Mouse (Mus musculus) brain, adult 2 months (tissue): Measurements from ENCODE around the gene Prkn.

Experiments used
- DNase-seq: peaks from one replicate; pipeline ENCODE4 v3.0.0; 2011; ENCODE audit warnings: low read depth, low spot score

Gene Prkn

GRCm38 (mm10) chr17:11735158-11735877, 895.1 kb downstream of the Prkn start:
- no peak for DNase-seq

GRCm38 (mm10) chr17:11736531-11736930, 896.3 kb downstream of the Prkn start:
- no peak for DNase-seq

GRCm38 (mm10) chr17:11737905-11738304, 897.7 kb downstream of the Prkn start:
- peak; percentile 56 for DNase-seq

- DNase-seq, result no peak
These were observed 900.5 kb downstream of the Prkn start for GRCm38 (mm10) chr17:11740716-11741115.

- DNase-seq, result no peak
These were observed 901.0 kb downstream of the Prkn start for GRCm38 (mm10) chr17:11741161-11741560.

- DNase-seq, result no peak
These were observed 911.1 kb downstream of the Prkn start for GRCm38 (mm10) chr17:11751251-11751650.

GRCm38 (mm10) chr17:11752686-11753085, 912.5 kb downstream of the Prkn start:
- no peak for DNase-seq

- DNase-seq, result peak; percentile 38
These were observed 924.9 kb downstream of the Prkn start for GRCm38 (mm10) chr17:11765117-11765516.

- peak; percentile 16 for DNase-seq
These were observed 925.4 kb downstream of the Prkn start for GRCm38 (mm10) chr17:11765581-11765980.

GRCm38 (mm10) chr17:11767301-11767700, 927.1 kb downstream of the Prkn start:
- no peak for DNase-seq

- DNase-seq, result peak; percentile 58
These were observed 928.2 kb downstream of the Prkn start for GRCm38 (mm10) chr17:11768345-11768744.

GRCm38 (mm10) chr17:11768971-11769370, 928.8 kb downstream of the Prkn start:
- peak; percentile 84 for DNase-seq

- no peak for DNase-seq
These were observed 929.3 kb downstream of the Prkn start for GRCm38 (mm10) chr17:11769513-11769912.

GRCm38 (mm10) chr17:11779547-11779946, 939.4 kb downstream of the Prkn start:
- peak; percentile 65 for DNase-seq

- peak; percentile 69 for DNase-seq
These were observed 939.8 kb downstream of the Prkn start for GRCm38 (mm10) chr17:11780005-11780404.

- DNase-seq, result no peak
These were observed 940.8 kb downstream of the Prkn start for GRCm38 (mm10) chr17:11780805-11781481.

- DNase-seq, result no peak
These were observed 948.2 kb downstream of the Prkn start for GRCm38 (mm10) chr17:11788270-11788936.

- no peak for DNase-seq
These were observed 955.8 kb downstream of the Prkn start for GRCm38 (mm10) chr17:11795979-11796378.

GRCm38 (mm10) chr17:11801226-11801625, 961.0 kb downstream of the Prkn start:
- no peak for DNase-seq

GRCm38 (mm10) chr17:11807280-11807679, 967.1 kb downstream of the Prkn start:
- no peak for DNase-seq

GRCm38 (mm10) chr17:11817886-11818285, 977.7 kb downstream of the Prkn start:
- DNase-seq, result peak; percentile 19

- DNase-seq, result no peak
These were observed 979.3 kb downstream of the Prkn start for GRCm38 (mm10) chr17:11819506-11819905.

- DNase-seq, result no peak
These were observed 980.6 kb downstream of the Prkn start for GRCm38 (mm10) chr17:11820757-11821156.
